Mouse (Mus musculus) naive thymus-derived CD4-positive, alpha-beta T cell, adult 2 months (primary cell): Measurements from ENCODE around the gene Rplp2.
"Not testable (repeated sequence)": the region's sequence is repeated elsewhere in the genome, so short reads cannot be mapped to it uniquely, and the experiment has no call there.

ENCODE experiments used
- DNase-seq: peaks from one replicate; pipeline ENCODE4 v3.0.0-alpha.2; 2011; ENCODE audit warnings: low read depth

Rplp2 gene

GRCm38 (mm10) chr7:141446374-141446773, 796 bp upstream of the Rplp2 start:
- not testable (repeated sequence) for DNase-seq

GRCm38 (mm10) chr7:141451928-141452327, 4.8 kb downstream of the Rplp2 start:
- DNase-seq = no peak

- DNase-seq = no peak
Measured at GRCm38 (mm10) chr7:141453636-141454035, 6.5 kb downstream of the Rplp2 start.

- peak; percentile 94 for DNase-seq
Measured at GRCm38 (mm10) chr7:141454967-141455551, 7.9 kb downstream of the Rplp2 start, which contains the start of gene Pnpla2. Gene Pnpla2 (plus strand): TSS chr7:141455198.

- DNase-seq = peak; percentile 74
Measured at GRCm38 (mm10) chr7:141455610-141456314, 8.6 kb downstream of the Rplp2 start.

GRCm38 (mm10) chr7:141456739-141457138, 9.6 kb downstream of the Rplp2 start:
- DNase-seq = no peak

GRCm38 (mm10) chr7:141457236-141457635, 10.1 kb downstream of the Rplp2 start:
- no peak for DNase-seq

GRCm38 (mm10) chr7:141457986-141458660, 11.0 kb downstream of the Rplp2 start:
- peak; percentile 83 for DNase-seq

- DNase-seq = no peak
Measured at GRCm38 (mm10) chr7:141458661-141459060, 11.5 kb downstream of the Rplp2 start.

- no peak for DNase-seq
Measured at GRCm38 (mm10) chr7:141459301-141459711, 12.1 kb downstream of the Rplp2 start.

- no peak for DNase-seq
Measured at GRCm38 (mm10) chr7:141460001-141460390, 12.8 kb downstream of the Rplp2 start.

GRCm38 (mm10) chr7:141460391-141461113, 13.4 kb downstream of the Rplp2 start, which contains the start of gene Cracr2b:
Gene Cracr2b (plus strand): TSS chr7:141461094.
- no peak for DNase-seq

GRCm38 (mm10) chr7:141461521-141462332, 14.6 kb downstream of the Rplp2 start:
- no peak for DNase-seq

- DNase-seq = no peak
Measured at GRCm38 (mm10) chr7:141462333-141462821, 15.2 kb downstream of the Rplp2 start.

GRCm38 (mm10) chr7:141463824-141464602, 16.8 kb downstream of the Rplp2 start:
- no peak for DNase-seq

- peak; percentile 43 for DNase-seq
Measured at GRCm38 (mm10) chr7:141464603-141465201, 17.5 kb downstream of the Rplp2 start.

- no peak for DNase-seq
Measured at GRCm38 (mm10) chr7:141465388-141466044, 18.3 kb downstream of the Rplp2 start.

GRCm38 (mm10) chr7:141466045-141466394, 18.9 kb downstream of the Rplp2 start:
- DNase-seq = no peak

GRCm38 (mm10) chr7:141466607-141467148, 19.5 kb downstream of the Rplp2 start:
- no peak for DNase-seq
